Mouse (Mus musculus) G1E (cell line): ENCODE results near the gene Snw1. TPM values are rescaled to one million over a fixed set of nuclear protein-coding genes. Genes with fewer than 3 reads are reported as not detected.

Experiments used
- ATAC-seq: 2 replicates; pipeline ENCODE4 v1.8.0; 2016; ENCODE audit warnings: mild to moderate bottlenecking; ENCODE audit not compliant: insufficient number of reproducible peaks, poor library complexity, low FRiP score, severe bottlenecking; ENCODE audit errors: extremely low read depth
- DNase-seq: peaks from one replicate; pipeline ENCODE4 v3.0.0; 2012; ENCODE audit warnings: low spot score
- H3K27me3 ChIP-seq: 2 replicates; pipeline ENCODE4 v1.6.1; 2012; ENCODE audit warnings: mild to moderate bottlenecking, low read length, inconsistent platforms; ENCODE audit not compliant: insufficient read depth
- H3K36me3 ChIP-seq: replicated peaks from 2 replicates; pipeline ENCODE3; 2012; ENCODE audit warnings: mild to moderate bottlenecking, inconsistent platforms
- H3K4me1 ChIP-seq: 2 replicates; pipeline ENCODE4 v1.6.1; 2012; ENCODE audit warnings: low read depth, low read length, inconsistent platforms, mixed read lengths; ENCODE audit not compliant: insufficient read depth
- H3K4me3 ChIP-seq: 2 replicates; pipeline ENCODE4 v1.5.1; 2012; ENCODE audit warnings: low read depth, mild to moderate bottlenecking, inconsistent platforms, low read length, moderate library complexity, mixed read lengths
- H3K9me3 ChIP-seq: replicated peaks from 2 replicates; pipeline ENCODE4 v1.6.1; 2012; ENCODE audit warnings: inconsistent platforms
- CTCF ChIP-seq: IDR thresholded peaks from 2 replicates; pipeline ENCODE4 v1.5.1; 2012; ENCODE audit warnings: low read depth, low read length, inconsistent platforms, mixed read lengths
- GATA1 ChIP-seq: IDR thresholded peaks from 2 replicates; pipeline ENCODE4 v1.6.1; 2012; ENCODE audit warnings: borderline replicate concordance, low read length, inconsistent platforms, mixed read lengths
- GATA2 ChIP-seq: IDR thresholded peaks from 2 replicates; pipeline ENCODE4 v1.6.1; 2012; ENCODE audit warnings: low read depth, low read length, inconsistent platforms, borderline replicate concordance
- POLR2AphosphoS5 ChIP-seq: IDR thresholded peaks from 2 replicates; pipeline ENCODE4 v1.6.1; 2012; ENCODE audit warnings: low read depth, low read length, inconsistent platforms; ENCODE audit not compliant: insufficient replicate concordance
- TAL1 ChIP-seq: conservative IDR thresholded peaks from 2 replicates; pipeline ENCODE4 v1.6.1; 2012; ENCODE audit warnings: low read depth, low read length, inconsistent platforms, mixed read lengths
- polyA plus RNA-seq: library from polyadenylated mRNA; stranded (reverse); fragments of >175 nt; gene quantifications from 2 replicates; pipeline ENCODE4 v1.2.3, GENCODE M21; 2012
- total RNA-seq, 2 experiments: library from RNA; stranded (forward) in 1 of 2; stranded (reverse) in 1 of 2; fragments of 200-1000 nt in 1 of 2; fragments of >200 nt in 1 of 2; fragmentation: Nextera tagmentation in 1 of 2; gene quantifications; 2 replicates each; pipeline ENCODE4 v1.2.3; 2014 to 2017

Gene Snw1
- total and polyA plus RNA-seq, 3 experiments = 29.8 to 244 (median 150) TPM

DNA sequence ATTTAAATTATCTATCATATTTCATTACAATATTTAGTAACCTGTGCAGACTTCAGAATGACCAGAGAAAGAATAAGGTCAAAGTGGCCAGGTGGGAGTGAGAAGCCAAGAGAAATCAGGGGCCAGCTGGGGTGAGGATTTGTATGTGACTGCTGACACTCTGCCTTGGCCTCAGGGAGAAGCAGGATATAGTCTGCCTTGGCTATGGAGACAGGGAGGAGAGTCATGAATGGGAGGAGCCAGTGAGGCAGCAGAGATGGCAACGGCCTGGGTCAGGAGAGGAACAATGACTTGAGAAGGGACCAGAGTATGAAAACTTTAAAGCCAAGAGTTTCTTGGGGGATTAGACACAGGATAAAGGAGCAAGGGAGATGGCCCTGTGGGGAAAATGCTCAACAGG, 48.4 kb downstream of the Snw1 start:
- TF ChIP-seq GATA1 (no peak), TAL1 (no peak), CTCF (no peak), GATA2 (no peak), POLR2AphosphoS5 (no peak)
- Histone ChIP-seq H3K36me3 (peaks cover 73% of the 10 kb centered on the region), H3K9me3 (no peaks in the 10 kb centered on the region), H3K27me3 (no peaks in the 10 kb centered on the region), H3K4me3 (no peak overlapping the region), H3K4me1 (peaks cover 54% of the 10 kb centered on the region)
- DNase-seq = no peak
- no peak for ATAC-seq

DNA sequence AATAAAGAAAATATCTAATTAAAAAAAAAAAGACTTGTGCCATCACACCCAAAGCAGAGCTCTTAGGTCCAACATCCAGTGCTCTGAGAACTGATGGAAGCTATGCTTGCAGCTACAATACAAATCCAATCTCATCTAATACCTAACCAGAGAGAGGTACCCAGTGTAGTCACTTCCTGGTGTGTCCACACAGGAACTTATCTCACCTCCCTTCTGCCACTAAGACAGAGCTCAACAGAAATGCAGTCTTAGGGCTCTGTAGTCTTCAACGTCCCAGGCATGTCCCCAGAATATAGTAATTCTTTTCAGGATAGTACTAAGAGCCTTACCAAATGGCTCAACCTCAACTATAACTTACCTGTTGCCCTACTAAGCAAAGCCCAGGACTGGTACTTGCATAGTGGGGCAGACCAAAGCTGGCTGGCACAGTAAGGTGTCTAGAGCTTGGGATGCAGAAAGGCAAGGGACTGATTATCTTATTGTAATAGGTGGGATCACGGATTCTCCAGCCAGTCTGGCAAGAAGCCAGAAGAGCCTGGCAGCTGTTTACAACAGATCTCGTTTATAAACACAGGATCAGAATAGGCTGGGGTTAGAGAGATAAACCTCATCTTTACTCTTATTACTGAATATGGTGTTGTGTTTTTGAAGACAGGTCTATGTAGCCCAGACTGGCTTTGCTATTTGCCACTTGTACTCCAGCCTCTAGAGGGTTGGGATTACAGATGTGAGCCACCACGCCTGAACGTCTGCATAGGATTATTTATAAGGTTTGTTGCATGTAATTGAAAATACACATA, 50.2 kb downstream of the Snw1 start:
- Histone ChIP-seq H3K36me3 (peaks cover 58% of the 10 kb centered on the region), H3K4me1 (peaks cover 39% of the 10 kb centered on the region), H3K4me3 (no peak overlapping the region), H3K27me3 (no peaks in the 10 kb centered on the region), H3K9me3 (peaks cover 7% of the 10 kb centered on the region)
- DNase-seq = no peak
- ATAC-seq = no peak
- TF ChIP-seq POLR2AphosphoS5 (no peak), TAL1 (no peak), CTCF (no peak), GATA1 (no peak), GATA2 (no peak)

DNA sequence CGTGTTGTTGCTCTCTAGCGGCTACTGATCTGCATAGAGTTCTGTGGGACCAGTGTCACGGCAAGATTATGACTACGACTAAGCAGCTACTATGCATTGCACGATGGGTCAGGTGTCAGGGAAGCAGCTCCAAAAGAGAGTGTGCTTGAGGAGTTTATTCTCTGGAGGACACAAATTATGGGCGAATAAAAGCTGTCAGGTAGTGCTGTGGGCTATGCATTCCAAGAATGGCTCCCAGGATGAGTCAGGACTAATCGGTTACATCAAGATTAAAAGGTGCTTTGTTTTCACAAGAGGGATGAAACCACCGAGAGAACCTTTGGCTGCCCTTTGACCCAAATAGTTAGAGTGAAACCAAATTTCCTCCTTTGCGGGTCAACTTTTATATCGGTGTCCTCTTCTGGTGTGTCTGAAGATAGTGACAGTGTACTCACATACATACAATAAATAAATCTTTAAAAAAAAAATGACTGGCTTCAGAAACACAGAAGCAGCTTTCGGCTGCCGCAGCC, 52.0 kb downstream of the Snw1 start:
- TF ChIP-seq POLR2AphosphoS5 (no peak), GATA1 (no peak), GATA2 (no peak), CTCF (no peak), TAL1 (no peak)
- DNase-seq = no peak
- Histone ChIP-seq H3K4me1 (peaks cover 48% of the 10 kb centered on the region), H3K27me3 (no peaks in the 10 kb centered on the region), H3K9me3 (peaks cover 7% of the 10 kb centered on the region), H3K4me3 (no peak overlapping the region), H3K36me3 (peaks cover 40% of the 10 kb centered on the region)
- no peak for ATAC-seq

DNA sequence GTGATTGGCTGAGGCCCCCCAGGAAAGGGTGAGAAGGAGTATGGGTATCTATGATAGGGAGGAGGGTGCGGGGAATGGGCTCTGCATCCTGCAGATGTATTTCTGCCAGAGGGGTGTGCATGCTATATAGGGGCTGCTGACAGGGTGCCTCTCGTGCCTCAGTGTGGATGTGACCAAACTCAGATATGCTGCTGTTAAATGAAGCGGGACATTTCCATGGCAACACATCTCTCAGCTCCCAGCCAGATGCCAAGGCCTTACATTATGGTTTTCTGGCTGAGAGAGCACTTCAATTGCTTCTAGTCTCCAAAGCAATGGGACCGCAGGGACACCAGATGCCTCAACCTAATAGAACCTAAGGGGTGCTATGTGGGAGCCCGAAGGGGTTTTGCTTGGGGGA, 53.2 kb downstream of the Snw1 start:
- TF ChIP-seq CTCF = no peak
- no peak for TF ChIP-seq GATA2
- Histone ChIP-seq H3K27me3 (no peaks in the 10 kb centered on the region), H3K36me3 (peaks cover 29% of the 10 kb centered on the region), H3K4me1 (peaks cover 55% of the 10 kb centered on the region), H3K9me3 (peaks cover 7% of the 10 kb centered on the region), H3K4me3 (no peak overlapping the region)
- ATAC-seq = no peak
- no peak for DNase-seq

DNA sequence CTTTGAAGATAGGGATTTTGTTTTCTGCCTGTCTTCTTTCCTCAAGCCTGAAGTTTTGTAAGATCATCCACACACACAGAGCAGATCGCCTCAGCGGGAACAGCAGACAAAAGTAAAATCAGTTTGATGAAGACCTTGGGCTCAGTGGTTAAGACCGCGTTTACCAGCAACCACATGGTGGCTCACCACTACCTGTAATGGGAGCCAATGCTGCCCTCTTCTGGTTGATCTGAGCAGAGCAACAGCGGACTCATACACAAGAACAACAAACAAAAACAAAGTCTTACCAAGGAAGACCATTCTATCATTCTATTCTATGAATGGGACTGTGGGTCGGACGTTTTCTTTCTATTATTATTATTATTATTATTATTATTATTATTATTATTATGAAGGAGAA, 55.4 kb downstream of the Snw1 start:
- no peaks in the 10 kb centered on the region for H3K27me3 ChIP-seq
- 0 out of 2 replicates have a peak, but pooled peaks have one; percentile 38 for ATAC-seq
- TF ChIP-seq TAL1 = no peak
- TF ChIP-seq GATA2 = no peak
- no peak for TF ChIP-seq POLR2AphosphoS5
- TF ChIP-seq CTCF = peak; percentile 87
- TF ChIP-seq GATA1 = no peak
- H3K36me3 ChIP-seq = peaks cover 8% of the 10 kb centered on the region
- H3K4me1 ChIP-seq = peaks cover 58% of the 10 kb centered on the region
- H3K9me3 ChIP-seq = peaks cover 7% of the 10 kb centered on the region
- H3K4me3 ChIP-seq = no peak overlapping the region
- DNase-seq = no peak

DNA sequence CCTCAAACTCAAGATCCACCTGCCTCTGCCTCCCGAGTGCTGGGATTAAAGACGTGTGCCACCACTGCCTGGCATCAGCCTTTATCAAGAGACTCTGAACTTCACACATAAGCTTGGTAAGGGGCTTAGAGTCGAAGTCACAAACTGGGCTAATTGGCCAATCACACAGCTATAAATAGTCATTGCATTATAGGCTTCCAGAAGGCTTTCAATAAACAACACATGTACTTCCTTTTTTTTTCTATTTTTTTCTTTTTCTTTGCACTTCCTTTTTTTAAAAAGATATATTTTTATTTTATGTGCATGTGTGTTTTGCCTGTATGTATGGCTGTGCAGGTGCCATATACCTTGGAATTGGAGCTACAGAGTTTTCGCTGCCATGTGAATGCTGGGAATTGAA, 56.7 kb downstream of the Snw1 start:
- no peak for TF ChIP-seq GATA2
- TF ChIP-seq POLR2AphosphoS5 = no peak
- ATAC-seq (no peak), DNase-seq (no peak)
- no peak overlapping the region for H3K4me3 ChIP-seq
- H3K4me1 ChIP-seq = peaks cover 71% of the 10 kb centered on the region
- 0 out of 2 replicates have a peak, but pooled peaks cover under 1% of the 10 kb centered on the region for H3K27me3 ChIP-seq
- H3K9me3 ChIP-seq = peaks cover 7% of the 10 kb centered on the region
- H3K36me3 ChIP-seq = peaks cover 5% of the 10 kb centered on the region
